Mouse (Mus musculus) induced T-regulatory cell, adult 2 months (primary cell): ENCODE data around the gene Acacb.

Experiments
- DNase-seq: peaks from one replicate; pipeline ENCODE4 v3.0.0-alpha.2; 2012; ENCODE audit warnings: low read depth

The Acacb gene

GRCm38 (mm10) chr5:114146028-114146888 is at the start of gene Acacb:
Acacb (plus strand) TSS chr5:114146535.
- no peak for DNase-seq

GRCm38 (mm10) chr5:114099709-114100389 is 46.5 kb upstream of the Acacb start:
- peak; percentile 93 for DNase-seq

- DNase-seq, result no peak
Measured at GRCm38 (mm10) chr5:114100390-114101099, 45.8 kb upstream of the Acacb start.

GRCm38 (mm10) chr5:114101873-114102272 is 44.5 kb upstream of the Acacb start:
- no peak for DNase-seq

- no peak for DNase-seq
Measured at GRCm38 (mm10) chr5:114102807-114103206, 43.5 kb upstream of the Acacb start.

- DNase-seq, result no peak
Measured at GRCm38 (mm10) chr5:114106391-114106935, 39.9 kb upstream of the Acacb start.

- DNase-seq, result no peak
Measured at GRCm38 (mm10) chr5:114113334-114113733, 33.0 kb upstream of the Acacb start.

- DNase-seq, result no peak
Measured at GRCm38 (mm10) chr5:114115030-114115429, 31.3 kb upstream of the Acacb start.

GRCm38 (mm10) chr5:114116586-114116985 is 29.7 kb upstream of the Acacb start:
- no peak for DNase-seq

- no peak for DNase-seq
Measured at GRCm38 (mm10) chr5:114119806-114120205, 26.5 kb upstream of the Acacb start.

- no peak for DNase-seq
Measured at GRCm38 (mm10) chr5:114126008-114126407, 20.3 kb upstream of the Acacb start.

- no peak for DNase-seq
Measured at GRCm38 (mm10) chr5:114126499-114127244, 19.7 kb upstream of the Acacb start.

GRCm38 (mm10) chr5:114127374-114128349 is 18.7 kb upstream of the Acacb start, which contains the start of gene Alkbh2:
Alkbh2 (minus strand) TSS chr5:114128218.
- DNase-seq, result peak; percentile 92

- peak; percentile 29 for DNase-seq
Measured at GRCm38 (mm10) chr5:114129550-114130210, 16.7 kb upstream of the Acacb start.

- peak; percentile 87 for DNase-seq
Measured at GRCm38 (mm10) chr5:114130211-114130605, 16.1 kb upstream of the Acacb start, which contains the start of gene Ung. Ung (plus strand) TSS chr5:114130386.

GRCm38 (mm10) chr5:114130698-114131520 is 15.4 kb upstream of the Acacb start:
- DNase-seq, result peak; percentile 96

- peak; percentile 89 for DNase-seq
Measured at GRCm38 (mm10) chr5:114131521-114131840, 14.9 kb upstream of the Acacb start.

GRCm38 (mm10) chr5:114132841-114133240 is 13.5 kb upstream of the Acacb start:
- no peak for DNase-seq

GRCm38 (mm10) chr5:114134091-114134534 is 12.2 kb upstream of the Acacb start:
- peak; percentile 31 for DNase-seq
